Mouse (Mus musculus) spleen, adult 2 months (tissue): ENCODE data around the gene Spats2.

ENCODE experiments used
- CTCF ChIP-seq: fragments of 200-500 bp; IDR thresholded peaks from 2 replicates; pipeline ENCODE4 v1.5.1; 2011; ENCODE audit warnings: mild to moderate bottlenecking, inconsistent platforms; ENCODE audit not compliant: insufficient read depth, insufficient read length, insufficient replicate concordance; ENCODE audit errors: extremely low read depth
- POLR2A ChIP-seq: fragments of 200-500 bp; IDR thresholded peaks from 2 replicates; pipeline ENCODE4 v1.6.1; 2011; ENCODE audit warnings: low read depth, low read length, inconsistent platforms

DNA sequence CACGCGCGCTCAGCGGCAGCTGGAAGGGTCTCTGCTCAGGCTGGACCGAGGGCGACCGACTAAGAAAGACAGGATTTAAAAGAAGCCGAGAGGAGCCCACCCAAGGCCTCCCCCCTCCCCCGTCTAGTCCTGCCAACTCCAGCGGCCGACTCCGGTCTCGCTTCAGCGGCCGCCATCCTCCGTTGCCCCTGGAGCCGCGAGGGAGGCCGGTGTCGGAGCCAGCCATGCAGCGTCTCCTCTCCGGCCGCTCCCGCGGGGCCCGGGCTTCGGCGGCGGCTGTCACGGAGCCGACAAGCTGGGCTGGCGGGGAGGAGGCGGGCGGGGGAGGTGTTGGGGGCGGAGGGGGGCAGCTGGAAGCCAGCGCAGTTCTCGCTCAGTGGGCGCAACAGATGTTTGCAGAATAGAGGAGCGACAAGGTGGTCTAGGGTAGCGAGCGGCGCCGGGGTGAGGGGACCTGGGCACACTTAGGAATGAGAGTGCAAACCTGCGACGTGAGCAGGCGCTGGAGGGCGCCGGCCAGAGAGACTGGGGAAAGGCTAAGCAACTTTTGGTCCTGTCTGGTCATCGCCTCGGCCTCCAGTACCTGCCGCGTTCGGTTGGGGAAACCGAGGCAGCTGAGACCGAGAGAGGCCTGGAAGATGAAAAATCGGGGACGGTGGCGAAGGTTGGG, 28.8 kb upstream of the Spats2 start:
- no peak for TF ChIP-seq CTCF
- no peak for TF ChIP-seq POLR2A
